Mouse (Mus musculus) cerebellum, adult 9-10 months (tissue): ENCODE results near the gene Ccdc183.

Experiments used
- DNase-seq: peaks from one replicate; pipeline ENCODE4 v3.0.0; 2022

Ccdc183 gene

GRCm38 (mm10) chr2:25617578-25617977 is at the start of gene Ccdc183:
Ccdc183 (minus strand) TSS chr2:25617678.
- DNase-seq = peak; percentile 5

DNA sequence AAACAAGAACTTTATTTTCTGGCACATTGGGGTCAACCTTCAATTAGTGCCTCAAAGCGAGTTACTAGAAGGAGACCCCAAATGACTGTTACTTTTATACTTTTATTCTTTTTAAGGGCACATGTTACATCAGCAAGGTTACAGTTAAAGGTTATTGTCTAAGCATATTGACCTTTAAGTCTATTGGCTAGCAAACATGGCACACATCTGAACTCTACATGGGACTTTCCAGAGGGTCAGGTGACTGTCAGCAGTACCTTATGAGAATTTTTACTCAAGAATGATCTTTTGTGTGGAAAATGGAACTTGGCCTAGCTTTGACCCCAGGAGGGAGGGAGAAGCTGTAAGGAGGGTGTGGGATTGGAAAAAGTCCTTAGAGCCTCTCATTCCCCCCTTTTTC is 49.0 kb upstream of the Ccdc183 start:
- DNase-seq = no peak

DNA sequence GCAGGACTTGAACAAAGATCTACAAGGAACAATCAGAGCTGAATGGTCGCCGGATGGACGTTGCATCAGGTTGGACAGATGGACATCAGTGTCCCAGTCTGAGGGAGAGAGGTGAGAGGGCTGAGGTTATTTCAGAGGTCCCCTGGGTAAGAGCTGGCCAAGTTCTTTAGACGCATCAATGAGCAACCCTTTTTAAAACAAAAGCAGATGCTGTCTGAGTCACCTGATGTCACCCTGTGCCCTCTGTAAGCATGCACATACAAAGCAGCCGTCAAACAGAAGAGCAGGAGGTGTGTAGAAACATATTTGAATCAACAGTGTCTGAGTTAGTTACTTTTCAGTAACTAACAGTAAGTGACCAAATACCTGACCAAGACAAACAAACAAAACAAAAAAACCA is 46.6 kb upstream of the Ccdc183 start:
- no peak for DNase-seq

DNA sequence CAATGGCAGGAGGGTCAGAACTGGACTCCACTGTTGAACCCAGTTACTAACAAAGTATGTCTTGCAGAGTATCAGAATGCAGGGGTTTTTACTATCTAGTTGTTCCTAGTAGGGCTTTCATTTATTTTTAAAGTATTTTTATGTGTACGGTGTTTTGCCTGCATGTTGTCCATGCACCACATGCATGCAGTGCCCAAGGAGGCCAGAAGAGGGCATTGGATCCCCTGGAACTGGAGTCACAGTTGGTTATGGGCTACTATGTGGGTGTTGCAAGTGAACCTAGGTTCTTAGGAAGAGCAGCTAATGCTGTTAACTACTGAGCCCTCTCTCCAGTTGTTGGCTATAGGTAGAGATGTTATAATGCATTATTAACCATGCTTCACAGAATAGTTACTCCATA is 46.0 kb upstream of the Ccdc183 start:
- DNase-seq = peak; percentile 24

- no peak for DNase-seq
These were observed 43.9 kb upstream of the Ccdc183 start for GRCm38 (mm10) chr2:25661245-25661970.

DNA sequence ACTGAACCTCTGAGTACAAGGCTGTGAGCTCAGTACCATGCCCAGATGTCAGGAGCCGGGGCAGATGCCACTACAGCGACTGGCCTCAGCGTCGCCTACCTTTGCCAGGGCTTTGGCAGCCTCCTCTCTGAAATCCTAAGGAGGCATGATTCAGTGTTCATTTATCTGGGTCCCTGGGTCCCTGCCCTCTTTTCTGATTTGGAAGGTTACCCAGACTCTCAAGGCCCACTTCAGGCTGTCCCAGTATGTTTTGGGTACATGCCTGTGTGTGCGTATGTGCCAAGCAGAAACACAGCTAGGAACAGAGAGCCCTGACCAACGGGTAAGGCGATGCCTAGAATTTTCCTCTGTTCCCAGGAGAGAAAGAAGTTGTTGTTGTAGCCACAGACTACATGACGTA is 42.8 kb upstream of the Ccdc183 start:
- DNase-seq = no peak

DNA sequence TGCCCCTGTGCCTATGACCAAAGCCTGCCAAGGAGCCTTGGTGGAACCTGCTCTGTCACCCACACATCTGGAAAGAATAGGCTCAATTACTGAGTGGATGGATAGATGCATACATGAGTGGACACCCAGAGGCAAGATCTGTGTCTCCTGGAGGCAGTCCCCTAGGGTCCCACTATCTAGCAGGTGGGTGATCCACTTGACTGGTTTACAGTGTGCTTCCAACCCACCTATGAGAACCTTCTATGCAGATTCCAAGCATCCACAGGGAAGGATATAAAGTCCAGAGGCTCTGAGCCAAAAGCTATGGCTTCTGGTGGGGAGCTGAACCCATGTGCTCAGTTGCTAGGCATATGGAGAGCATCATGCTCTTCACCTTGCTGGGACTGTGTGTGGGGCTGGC is 40.2 kb upstream of the Ccdc183 start, which contains the start of gene Lcn5:
TSS of gene Lcn5 (plus strand) at position 301 of the 400 bp plus-strand sequence.
- DNase-seq = no peak

- peak; percentile 29 for DNase-seq
These were observed 39.8 kb upstream of the Ccdc183 start for GRCm38 (mm10) chr2:25657246-25657645.

GRCm38 (mm10) chr2:25656691-25657090 is 39.2 kb upstream of the Ccdc183 start:
- peak; percentile 13 for DNase-seq

- DNase-seq = no peak
These were observed 37.0 kb upstream of the Ccdc183 start for GRCm38 (mm10) chr2:25654502-25654901.

DNA sequence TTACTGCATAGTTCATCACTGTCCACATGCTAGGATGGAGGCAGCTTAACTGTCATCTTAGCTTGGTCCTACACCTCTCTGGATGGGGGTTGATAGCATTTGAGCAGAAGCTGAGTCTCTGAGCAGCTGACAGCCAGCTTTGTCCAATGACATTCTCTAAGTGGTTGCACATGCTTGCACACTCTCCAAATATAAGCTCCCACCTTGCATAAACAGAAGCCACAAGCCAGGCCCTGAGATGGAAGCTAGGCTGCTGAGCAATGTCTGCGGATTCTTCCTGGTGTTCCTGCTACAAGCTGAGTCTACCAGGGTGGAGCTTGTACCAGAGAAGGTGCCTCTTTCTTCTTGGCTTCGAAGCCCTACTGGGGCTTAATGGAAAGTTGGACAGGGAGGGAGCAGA is 35.4 kb upstream of the Ccdc183 start, which contains the start of gene Lcn8:
TSS of gene Lcn8 (plus strand) at position 219 of the 400 bp plus-strand sequence.
- no peak for DNase-seq

DNA sequence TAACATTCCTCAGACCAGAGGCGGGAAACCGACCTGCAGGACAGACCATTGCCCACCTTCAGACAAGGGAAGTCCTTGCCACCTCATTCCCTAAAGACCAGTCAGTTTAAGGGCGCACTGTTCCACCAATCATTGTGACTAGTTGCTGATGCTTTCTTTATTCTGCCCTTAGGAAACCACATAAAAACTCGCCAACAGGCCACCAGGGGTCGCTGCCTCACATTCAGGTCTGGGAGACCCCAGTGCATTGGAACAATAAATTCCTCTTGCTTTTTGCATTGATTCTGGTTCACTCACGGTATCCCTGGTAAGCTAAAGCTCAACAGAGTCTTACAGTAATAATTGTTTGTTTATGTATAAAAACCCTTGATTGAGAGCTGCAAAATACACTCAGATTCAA is 22.4 kb upstream of the Ccdc183 start:
- no peak for DNase-seq

DNA sequence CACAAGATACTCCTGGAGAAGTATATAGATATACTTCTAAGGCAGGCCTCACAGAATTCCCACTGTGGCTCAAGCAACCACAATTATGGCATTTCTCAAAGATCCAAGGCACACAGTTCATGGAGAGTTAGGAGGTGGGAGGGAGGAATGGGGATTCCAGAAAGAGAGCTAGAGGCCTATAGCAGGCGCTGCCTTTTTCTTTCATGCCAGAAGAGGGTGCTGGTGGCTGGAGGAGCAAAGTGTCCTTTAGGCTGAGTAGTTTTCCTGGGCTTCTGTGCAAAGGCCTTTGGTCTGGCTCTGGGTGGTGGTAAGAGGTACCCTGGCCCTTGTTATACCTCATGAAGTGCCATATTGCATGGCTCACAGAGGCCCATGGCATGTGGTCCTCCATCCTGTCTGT is 16.6 kb upstream of the Ccdc183 start:
- DNase-seq = no peak

DNA sequence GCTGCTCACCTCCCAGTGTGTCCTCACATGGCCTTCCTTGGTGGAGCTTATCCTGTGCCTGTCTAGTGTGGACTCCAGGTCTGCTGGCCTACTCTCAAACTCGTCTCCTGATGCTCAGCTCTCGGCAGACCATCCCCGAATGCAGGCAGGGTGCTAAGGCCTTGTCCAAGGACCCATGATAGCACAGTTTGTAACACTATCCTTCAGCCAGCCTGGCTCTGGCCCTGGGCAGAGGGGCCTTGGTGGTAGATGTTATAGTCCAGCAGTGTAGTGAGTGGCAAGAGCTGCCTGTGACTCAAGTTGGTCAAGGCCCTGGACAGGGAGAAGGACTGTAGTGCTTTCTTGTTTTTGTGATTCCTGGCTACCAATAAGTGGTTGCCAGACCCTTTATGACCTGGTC is 16.1 kb upstream of the Ccdc183 start:
- no peak for DNase-seq

DNA sequence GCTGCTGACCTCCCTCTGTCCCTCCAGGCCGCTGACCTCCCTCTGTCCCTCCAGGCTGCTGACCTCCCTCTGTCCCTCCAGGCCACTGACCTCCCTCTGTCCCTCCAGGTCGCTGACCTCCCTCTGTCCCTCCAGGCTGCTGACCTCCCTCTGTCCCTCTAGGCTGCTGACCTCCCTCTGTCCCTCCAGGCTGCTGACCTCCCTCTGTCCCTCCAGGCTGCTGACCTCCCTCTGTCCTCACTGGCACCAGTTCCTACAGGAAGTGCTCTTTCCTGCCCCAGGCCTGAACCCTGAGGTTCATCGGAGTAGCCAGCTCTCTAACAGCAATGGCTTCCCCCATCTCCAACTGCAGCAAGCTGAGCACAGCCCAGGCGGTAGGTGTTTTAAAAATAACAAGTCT is 11.3 kb upstream of the Ccdc183 start:
- DNase-seq = no peak

GRCm38 (mm10) chr2:25627811-25628210 is 10.3 kb upstream of the Ccdc183 start, which contains the start of gene Fcna:
Fcna (minus strand) TSS chr2:25628030.
- no peak for DNase-seq

GRCm38 (mm10) chr2:25625986-25626385 is 8.5 kb upstream of the Ccdc183 start:
- DNase-seq = peak; percentile 7

GRCm38 (mm10) chr2:25621229-25622200 is 4.0 kb upstream of the Ccdc183 start, which contains the start of gene Tmem141:
Tmem141 (minus strand) TSS chr2:25622005.
- peak; percentile 94 for DNase-seq

GRCm38 (mm10) chr2:25620852-25621228 is 3.4 kb upstream of the Ccdc183 start:
- no peak for DNase-seq

- peak; percentile 13 for DNase-seq
These were observed 2.9 kb upstream of the Ccdc183 start for GRCm38 (mm10) chr2:25620386-25620785.

GRCm38 (mm10) chr2:25616398-25616797 is 1.1 kb downstream of the Ccdc183 start:
- DNase-seq = peak; percentile 5

DNA sequence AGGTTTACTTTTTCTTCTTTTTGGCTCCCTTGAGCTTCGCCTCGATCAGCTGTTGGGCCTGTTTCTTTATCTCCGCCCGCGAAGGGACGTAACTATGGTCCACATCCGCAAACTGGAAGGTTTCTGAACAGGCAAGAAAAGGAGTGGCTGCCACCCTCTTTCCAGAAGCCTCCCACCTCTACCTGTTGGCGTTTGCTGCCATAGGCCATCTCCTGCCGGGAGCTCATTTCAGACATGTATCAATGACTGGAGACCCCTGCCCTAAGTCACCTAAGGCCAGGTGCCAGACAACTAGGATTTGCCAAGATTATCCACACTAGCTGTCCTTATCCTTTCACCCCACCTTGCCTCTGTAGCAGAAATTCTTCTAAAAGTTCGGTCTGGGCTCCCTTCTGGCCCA is 8.8 kb downstream of the Ccdc183 start:
- no peak for DNase-seq

DNA sequence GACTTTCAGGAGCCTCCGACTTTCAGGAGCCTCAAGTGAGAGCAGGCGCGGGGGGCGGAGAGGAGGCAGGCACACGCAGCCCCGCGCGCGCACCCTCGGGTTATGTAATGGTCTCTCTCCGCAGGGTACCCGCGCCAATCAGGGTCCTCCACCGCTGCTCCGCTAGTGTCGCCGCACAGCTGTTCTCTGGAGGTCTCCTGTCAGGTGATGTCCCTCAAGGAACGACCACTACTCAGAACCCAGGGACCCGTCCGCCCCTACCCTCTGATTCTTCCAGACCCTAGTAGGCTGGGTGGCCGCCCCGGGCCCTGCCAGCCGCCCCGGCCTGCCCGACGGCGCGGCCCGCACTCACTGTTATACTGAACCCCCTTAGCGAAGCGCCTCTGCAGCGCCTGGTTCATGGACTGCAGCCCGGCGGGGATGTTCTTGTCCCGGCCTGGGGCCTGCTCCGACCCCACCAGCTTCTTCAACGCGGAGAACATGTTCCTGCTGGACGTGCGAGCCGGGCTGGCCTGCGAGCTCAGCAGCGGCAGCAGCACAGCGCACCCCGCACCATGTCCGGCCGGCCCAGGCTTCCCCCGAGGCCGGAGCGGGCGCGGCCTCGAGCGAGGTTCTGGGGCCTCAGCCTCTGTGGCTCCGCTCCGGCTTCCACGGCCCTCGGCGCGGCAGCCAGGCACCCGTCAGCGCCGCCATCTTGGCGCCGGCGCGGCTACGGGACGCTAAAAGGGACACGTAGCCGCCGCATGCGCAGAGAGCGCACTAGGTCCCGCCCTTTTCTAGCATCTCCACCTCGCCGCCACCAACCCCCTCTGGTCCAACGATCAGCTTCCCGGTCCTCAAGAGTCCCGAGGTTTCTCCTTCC is 9.5 kb downstream of the Ccdc183 start, which contains the start of gene Rabl6:
TSS of gene Rabl6 (minus strand) at position 761 of the 862 bp plus-strand sequence.
- DNase-seq = peak; percentile 90
